Mouse (Mus musculus): Measurements from ENCODE around the gene Sgf29.

- TF ChIP-seq MAFK (IDR thresholded peaks at IDR 0.05; ENCODE audit: insufficient read depth, low read depth, low read length), result no peak
- no peak for TF ChIP-seq CHD2 (IDR thresholded peaks at IDR 0.05; ENCODE audit: low read depth, low read length)
- no peak for TF ChIP-seq HCFC1 (IDR thresholded peaks at IDR 0.05; ENCODE audit: borderline replicate concordance, insufficient read depth, low read length)
- no peak for TF ChIP-seq ZNF384 (IDR thresholded peaks at IDR 0.05; ENCODE audit: low read depth, low read length)
- TF ChIP-seq ZC3H11A (IDR thresholded peaks at IDR 0.05; ENCODE audit: borderline replicate concordance, low read depth, low read length), result no peak
Observed at GRCm38 (mm10) chr7:126607064-126607463, 42.0 kb upstream of the Sgf29 start.

All from ES-E14 (cell line).